Mouse (Mus musculus) brown adipose tissue, adult 24 weeks (tissue): ENCODE measurements at regions not wholly inside any gene's neighbourhood (a gene's known extent, or its start where the extent isn't known, plus 50 kb on each side); places are given as distances from the start of the nearest gene placed in this dataset.
A peak's percentile ranks its signal among the peaks of the same experiment; 100 is the strongest.

Experiments
- H3K27ac ChIP-seq: fragments of 200-500 bp; replicated peaks from 2 replicates; pipeline ENCODE4 v1.5.1; 2012; ENCODE audit warnings: low read depth, mild to moderate bottlenecking, low read length
- H3K4me1 ChIP-seq: fragments of 200-500 bp; 2 replicates; pipeline ENCODE4 v1.6.1; 2012; ENCODE audit warnings: low read length, mixed read lengths; ENCODE audit not compliant: control insufficient read depth, insufficient read depth, insufficient read length
- H3K4me3 ChIP-seq: fragments of 200-500 bp; 2 replicates; pipeline ENCODE4 v1.5.1; 2012; ENCODE audit warnings: low read depth, mild to moderate bottlenecking, low read length, moderate library complexity; ENCODE audit not compliant: insufficient read depth

DNA sequence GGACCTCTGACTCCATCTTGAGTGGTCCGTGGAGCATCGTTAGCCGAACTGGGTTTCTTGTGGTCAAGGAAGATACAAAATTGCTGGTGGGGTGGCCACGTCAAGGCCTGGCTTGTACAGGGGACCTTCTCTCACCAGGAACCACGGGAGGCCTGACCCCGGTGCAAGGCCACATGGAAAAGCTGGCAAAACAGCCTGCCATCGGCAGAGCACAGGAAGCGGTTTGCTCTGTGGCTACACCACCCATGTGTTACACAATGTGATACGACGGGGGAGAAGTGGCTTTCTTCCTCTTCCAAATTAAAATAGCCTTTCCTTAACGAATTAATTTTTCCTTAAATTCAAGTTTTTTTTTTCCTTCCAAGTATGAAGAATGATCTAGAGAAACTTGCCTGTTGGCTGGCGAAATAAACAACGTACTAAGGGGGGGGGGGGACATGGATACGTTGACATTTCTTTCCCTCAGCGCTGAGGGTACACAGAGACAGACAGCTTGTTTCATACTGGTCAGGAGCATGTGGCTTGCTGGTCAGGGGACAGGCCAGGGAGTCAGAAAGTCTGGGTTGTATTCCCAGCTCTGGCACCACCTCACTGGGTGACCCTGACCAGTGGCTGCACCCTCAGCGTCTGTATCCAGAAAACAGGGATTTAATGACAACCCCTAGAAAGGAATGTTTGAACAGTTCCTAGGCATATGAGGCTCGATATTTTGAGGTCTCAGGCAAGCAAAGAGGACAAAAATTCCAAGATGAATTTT, 64.0 kb upstream of the Slc25a13 start:
- peak overlapping the region; percentile 17; the same call in 1 of the 2 replicates for H3K27ac ChIP-seq
- no peak overlapping the region for H3K4me3 ChIP-seq
- no peaks in the 10 kb centered on the region for H3K4me1 ChIP-seq

DNA sequence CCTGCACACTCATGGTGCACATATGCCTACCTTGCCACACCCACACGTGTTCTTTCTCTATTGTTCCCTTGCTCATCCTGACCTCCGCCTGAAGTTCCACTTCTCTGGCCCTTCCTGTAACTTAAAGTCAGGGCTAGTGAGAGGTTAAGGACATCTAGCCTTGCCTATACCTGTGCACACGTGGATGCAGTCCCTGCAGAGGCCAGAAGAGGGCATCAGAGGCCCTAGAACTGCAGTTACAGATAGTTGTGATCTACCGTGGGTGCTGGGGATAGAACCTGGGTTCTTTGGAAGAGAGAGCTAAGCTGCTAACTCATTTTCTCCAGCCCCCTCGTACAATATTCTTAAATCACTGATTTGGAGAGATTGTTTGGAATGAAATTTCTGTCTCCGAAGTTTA, 62.7 kb upstream of the Slc25a13 start:
- H3K27ac ChIP-seq, result no peak overlapping the region
- no peaks in the 10 kb centered on the region for H3K4me1 ChIP-seq
- no peak overlapping the region for H3K4me3 ChIP-seq

DNA sequence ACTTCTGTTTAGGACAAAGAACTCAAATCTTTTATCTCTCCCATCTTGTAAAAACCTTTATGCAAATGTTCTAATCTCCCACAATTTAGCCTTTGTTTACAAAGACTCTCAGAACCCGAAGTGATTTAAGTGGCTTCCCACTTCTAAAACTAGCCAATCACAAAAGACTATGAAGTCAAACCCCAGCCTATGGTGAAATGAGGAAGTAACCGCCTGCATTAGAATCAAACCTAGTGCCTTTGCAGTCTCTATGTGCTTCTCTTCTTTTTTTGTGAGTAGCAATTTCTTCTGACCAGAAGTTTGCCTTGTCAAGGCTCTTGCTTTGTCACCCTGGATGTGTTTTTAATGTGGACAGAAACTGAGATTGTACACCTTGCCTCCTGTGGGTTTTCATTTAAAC, 53.6 kb upstream of the Slc25a13 start:
- Histone ChIP-seq H3K4me3 (no peak overlapping the region), H3K4me1 (no peaks in the 10 kb centered on the region), H3K27ac (no peak overlapping the region)
